Mouse (Mus musculus) mammary gland, adult 2 months (tissue): ENCODE measurements around the gene Dnajb2. TPM values are rescaled to one million over a fixed set of nuclear protein-coding genes. Genes with fewer than 3 reads are reported as not detected.

Experiments
- polyA plus RNA-seq: library from polyadenylated mRNA; depleted of rRNA; stranded (reverse); fragments of >200 nt; gene quantifications from 2 replicates; pipeline ENCODE4 v1.2.3, GENCODE M21; 2012; ENCODE audit warnings: low replicate concordance; rRNA removed

Dnajb2 gene
- polyA plus RNA-seq, result 50.7 and 52.0 TPM in 2 replicates

DNA sequence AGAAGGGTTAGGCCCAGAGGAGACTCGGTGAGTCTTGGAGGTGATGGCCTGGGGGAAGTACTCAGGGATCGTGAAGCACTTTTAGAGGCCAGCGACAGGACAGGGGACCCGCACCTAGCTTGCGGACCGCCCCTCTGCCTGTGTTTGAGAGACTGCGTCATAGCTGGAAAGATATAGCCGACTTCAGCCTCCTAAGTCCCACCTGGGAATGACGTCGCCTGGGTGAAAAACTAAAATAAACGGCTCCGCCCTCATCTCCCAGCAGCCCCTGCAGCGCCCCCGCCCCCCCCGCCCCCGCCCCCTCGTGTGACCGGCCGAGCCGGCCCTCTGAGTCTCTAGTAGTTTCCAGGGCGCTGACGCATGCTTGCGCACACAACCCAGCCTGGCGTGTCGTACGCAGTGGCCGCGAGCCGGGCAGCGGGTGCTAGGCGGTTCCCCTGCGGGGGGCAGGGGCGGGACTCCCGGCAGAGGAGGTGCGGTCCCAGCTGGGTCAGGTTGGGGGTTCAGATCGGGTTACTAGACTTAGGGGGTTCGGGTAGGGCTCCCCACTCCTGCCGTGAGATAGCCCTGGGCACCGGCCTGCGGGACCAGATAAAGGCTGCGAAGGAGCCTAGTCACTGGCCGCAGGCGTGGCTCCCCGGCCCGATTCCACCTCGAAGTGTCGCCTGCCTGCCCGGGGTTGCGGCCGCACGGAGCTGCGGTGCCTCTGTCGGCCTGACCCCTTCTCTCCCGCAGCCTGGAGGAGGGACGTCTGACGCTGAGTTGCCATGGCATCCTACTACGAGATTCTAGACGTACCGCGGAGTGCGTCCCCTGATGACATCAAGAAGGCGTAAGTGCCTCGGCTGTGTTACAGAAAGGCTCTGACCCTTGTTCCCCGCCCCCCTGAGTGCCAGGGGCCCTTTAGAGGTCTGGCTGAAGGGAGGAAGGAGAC lies at the start of gene Dnajb2:
Gene Dnajb2, plus strand, starts transcription at position 290 of the 934 bp plus-strand sequence.

GRCm38 (mm10) chr1:75191622-75192402 lies 44.4 kb upstream of the Dnajb2 start, which contains the start of the genes Ankzf1 and Atg9a:
Gene Ankzf1 (plus strand): TSS chr1:75192151.
Gene Atg9a (minus strand): TSS chr1:75192196.

DNA sequence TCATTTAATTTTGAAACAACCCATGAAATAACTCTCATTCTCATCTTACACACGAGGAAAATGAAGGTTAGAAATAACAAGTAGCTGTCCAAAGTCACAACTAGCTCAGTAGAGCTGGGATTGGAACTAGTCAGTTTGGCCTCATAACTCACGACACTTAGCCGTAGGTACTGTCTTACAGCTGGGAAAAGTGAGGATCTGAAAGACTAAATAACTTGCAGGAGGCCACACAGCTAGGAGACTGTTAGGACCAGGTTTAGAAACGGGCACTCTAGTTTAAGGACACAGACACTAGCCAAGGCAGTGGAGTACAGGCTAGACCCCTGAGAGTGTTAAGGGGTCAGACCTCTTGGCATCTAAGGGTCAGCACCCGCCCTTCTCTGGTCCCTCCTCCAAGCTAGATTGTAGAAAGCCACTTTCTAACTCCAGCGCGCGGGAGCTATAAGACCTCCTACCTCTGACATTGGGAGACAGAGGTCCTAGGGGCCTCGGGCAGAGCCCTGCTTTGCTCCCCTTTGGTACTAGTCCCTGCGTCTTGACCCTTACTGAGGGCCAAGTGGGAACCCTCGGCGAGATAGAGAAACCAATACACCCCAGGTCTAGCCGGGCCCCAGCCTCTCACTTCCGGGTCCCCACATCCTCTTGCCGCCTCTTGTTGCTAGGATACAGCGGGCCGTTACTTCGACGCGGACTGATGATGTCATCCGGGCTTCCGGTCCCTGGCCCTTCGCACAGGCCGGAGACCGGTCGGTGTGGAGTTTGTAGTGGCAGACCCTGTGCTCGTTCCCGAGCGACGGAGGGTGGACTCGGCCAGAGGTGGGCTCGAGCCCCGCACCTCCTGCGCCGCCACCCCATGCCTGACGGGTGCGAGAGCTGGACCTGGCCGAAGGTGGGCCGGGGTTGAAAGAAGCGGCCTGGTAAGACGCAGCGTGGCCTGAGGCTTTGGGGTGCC lies 25.8 kb upstream of the Dnajb2 start, which contains the start of the genes Glb1l and Stk16:
Gene Glb1l, minus strand, starts transcription at position 678 of the 952 bp plus-strand sequence.
Gene Stk16, plus strand, starts transcription at position 703 of the 952 bp plus-strand sequence.

DNA sequence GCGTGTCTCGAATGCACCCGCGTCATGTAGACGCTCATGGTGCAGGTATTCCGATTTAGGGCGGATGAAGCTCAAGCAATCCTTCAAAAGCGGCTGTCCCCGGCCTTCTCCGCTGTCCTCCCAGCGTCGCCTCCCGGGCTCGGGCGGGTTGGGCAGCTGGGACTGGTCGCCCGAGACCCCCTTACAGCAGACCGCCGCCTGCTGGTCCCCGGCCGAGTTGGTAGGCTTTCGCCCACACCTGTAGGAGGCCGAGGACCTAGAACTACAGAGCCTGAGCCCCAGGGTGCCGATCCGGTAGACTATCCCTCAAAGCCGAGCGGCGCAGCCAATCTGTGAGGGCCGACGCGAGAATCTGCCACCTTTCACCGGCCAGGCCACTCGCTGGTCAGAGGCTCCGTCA lies 16.7 kb upstream of the Dnajb2 start, which contains the start of gene Tuba4a:
Gene Tuba4a, minus strand, starts transcription at position 335 of the 400 bp plus-strand sequence.

GRCm38 (mm10) chr1:75231664-75232152 lies 4.5 kb upstream of the Dnajb2 start, which contains the start of gene A630095N17Rik:
Gene A630095N17Rik (minus strand): TSS chr1:75232102.

DNA sequence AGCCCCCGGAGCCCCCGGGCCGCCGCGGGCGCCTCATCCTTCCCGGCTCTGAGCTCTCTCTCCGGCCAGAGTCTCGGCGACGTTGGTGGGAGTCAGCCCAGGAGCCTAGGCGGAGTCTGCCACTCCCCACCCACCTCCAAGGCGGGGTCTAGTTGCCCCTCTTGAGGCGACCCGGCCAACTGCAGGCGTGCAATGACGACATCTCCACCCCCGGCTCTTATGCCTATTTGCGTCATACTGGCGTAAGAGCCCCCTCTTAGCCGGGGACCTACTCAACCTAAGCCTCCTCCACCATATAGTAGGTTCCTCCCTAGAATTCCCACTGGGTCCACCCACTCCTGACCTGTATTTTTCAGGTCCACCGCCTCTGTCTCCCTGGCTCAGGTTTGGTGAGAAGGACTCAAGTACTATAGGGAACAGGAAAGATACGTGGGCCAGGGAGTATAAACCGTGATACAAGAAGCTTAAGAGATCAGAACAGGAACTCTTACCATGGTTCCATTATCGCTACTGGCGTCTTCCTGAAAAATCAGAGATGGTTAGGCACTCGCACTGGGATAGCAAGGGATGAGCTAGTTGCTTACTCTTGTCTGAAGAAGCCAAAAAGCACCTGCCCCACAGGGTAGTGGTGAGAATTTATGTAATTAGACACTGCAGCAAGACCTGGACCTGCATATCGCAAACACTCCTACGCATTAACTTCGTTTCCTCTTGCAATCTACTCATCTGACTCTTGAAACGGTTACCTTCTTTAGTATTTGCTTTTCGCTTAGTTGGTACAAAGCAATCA lies 28.1 kb downstream of the Dnajb2 start, which contains the start of gene Ptprn:
Gene Ptprn, minus strand, starts transcription at position 412 of the 790 bp plus-strand sequence.

DNA sequence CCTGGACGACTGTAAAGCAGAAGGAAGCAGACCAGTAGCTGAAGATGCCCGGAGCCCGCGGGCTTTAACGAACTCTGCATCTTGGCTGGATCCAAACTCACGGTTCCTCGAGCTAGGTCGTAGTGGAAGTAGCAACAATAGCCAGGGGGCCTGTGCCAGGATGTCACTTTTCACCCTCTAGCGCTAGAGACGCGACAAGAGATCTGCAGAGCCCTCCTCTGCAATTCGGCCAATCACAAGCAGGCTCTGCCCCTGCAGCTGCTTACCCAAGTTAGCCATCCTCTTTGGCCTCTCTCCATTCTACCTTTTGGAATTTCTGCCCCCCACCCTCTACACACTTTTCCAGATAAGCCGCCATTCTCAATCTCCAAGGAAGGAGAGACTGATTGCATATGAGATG lies 42.0 kb downstream of the Dnajb2 start, which contains the start of gene Resp18:
Gene Resp18, minus strand, starts transcription at position 188 of the 400 bp plus-strand sequence.

Other genes starting within 250 kb of the Dnajb2 start
- 2.6 and 5.6 TPM in 2 replicates for gene Nhej1, start 111.2 kb upstream of the Dnajb2 start, polyA plus RNA-seq
- 0.76 and 0.80 TPM in 2 replicates for gene Slc23a3, start 102.5 kb upstream of the Dnajb2 start, polyA plus RNA-seq
- 66.5 and 70.1 TPM in 2 replicates for gene Cnppd1, start 93.7 kb upstream of the Dnajb2 start, polyA plus RNA-seq
- gene Retreg2, start 93.6 kb upstream of the Dnajb2 start, polyA plus RNA-seq, result 139 and 161 TPM in 2 replicates
- 73.7 and 75.2 TPM in 2 replicates for gene Zfand2b, start 67.8 kb upstream of the Dnajb2 start, polyA plus RNA-seq
- 19.2 and 31.3 TPM in 2 replicates for gene Abcb6, start 56.0 kb upstream of the Dnajb2 start, polyA plus RNA-seq
- gene Ankzf1, start 44.3 kb upstream of the Dnajb2 start, polyA plus RNA-seq, result 13.9 and 17.8 TPM in 2 replicates
- gene Atg9a, start 44.2 kb upstream of the Dnajb2 start, polyA plus RNA-seq, result 70.2 and 110 TPM in 2 replicates
- gene Glb1l, start 25.6 kb upstream of the Dnajb2 start, polyA plus RNA-seq, result 9.4 and 18.5 TPM in 2 replicates
- gene Stk16, start 25.6 kb upstream of the Dnajb2 start, polyA plus RNA-seq, result 187 and 188 TPM in 2 replicates
- 75.9 and 184 TPM in 2 replicates for gene Tuba4a, start 16.5 kb upstream of the Dnajb2 start, polyA plus RNA-seq
- gene A630095N17Rik, start 4.3 kb upstream of the Dnajb2 start, polyA plus RNA-seq, result not detected in 2 replicates
- gene Ptprn, start 28.1 kb downstream of the Dnajb2 start, polyA plus RNA-seq, result 0.11 and 0.19 TPM in 2 replicates
- not detected in 2 replicates for gene Resp18, start 42.0 kb downstream of the Dnajb2 start, polyA plus RNA-seq
- 167 and 178 TPM in 2 replicates for gene Dnpep, start 81.6 kb downstream of the Dnajb2 start, polyA plus RNA-seq
- gene Des, start 123.9 kb downstream of the Dnajb2 start, polyA plus RNA-seq, result 24.9 and 299 TPM in 2 replicates
- 28.4 and 38.3 TPM in 2 replicates for gene Speg, start 138.9 kb downstream of the Dnajb2 start, polyA plus RNA-seq
- 137 and 159 TPM in 2 replicates for gene Gmppa, start 199.5 kb downstream of the Dnajb2 start, polyA plus RNA-seq
- 0.08 TPM in 1 of 2 replicates, not detected in the other for gene Asic4, start 214.0 kb downstream of the Dnajb2 start, polyA plus RNA-seq
- 66.9 and 145 TPM in 2 replicates for gene Chpf, start 242.9 kb downstream of the Dnajb2 start, polyA plus RNA-seq
- 2.6 and 4.9 TPM in 2 replicates for gene Tmem198, start 243.1 kb downstream of the Dnajb2 start, polyA plus RNA-seq